Mouse (Mus musculus): ENCODE results near the gene Pglyrp1.

DNA sequence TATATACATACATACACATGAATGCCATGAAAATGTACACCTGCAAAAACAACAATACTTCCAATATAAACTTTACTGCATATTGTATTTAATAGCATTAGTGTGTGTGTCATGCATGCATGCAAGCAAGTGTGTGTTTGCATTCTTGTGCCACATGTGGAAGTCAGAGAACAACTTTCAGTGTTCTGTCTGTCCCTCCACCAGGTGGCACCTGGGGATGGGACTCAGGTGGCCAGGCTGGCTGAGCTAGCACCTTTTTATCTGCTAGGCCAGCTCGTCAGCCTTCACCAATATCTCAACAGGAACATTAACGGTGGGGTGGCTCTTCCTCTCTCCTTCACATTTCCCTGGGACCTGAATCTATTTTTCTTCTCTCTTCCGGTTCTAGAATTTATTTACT is 31.4 kb downstream of the Pglyrp1 start:
- TF ChIP-seq USF1 (IDR thresholded peaks at IDR 0.05; ENCODE audit: low read depth), result no peak
- no peak for TF ChIP-seq TCF12 (IDR thresholded peaks at IDR 0.05; ENCODE audit: insufficient read depth, poor library complexity, severe bottlenecking)
- TF ChIP-seq POLR2A (IDR thresholded peaks at IDR 0.05; ENCODE audit: insufficient read length, low read depth), result no peak
- no peak for TF ChIP-seq POLR2AphosphoS2 (IDR thresholded peaks at IDR 0.05; ENCODE audit: insufficient read length, low read depth)

Data from myocyte (in vitro differentiated cells).